Mouse (Mus musculus) inflammation-experienced regulatory T-cells, adult 6 months (primary cell): ENCODE data around the gene N4bp3. TPM values are rescaled to one million over a fixed set of nuclear protein-coding genes. Genes with fewer than 3 reads are reported as not detected.
"Not testable (repeated sequence)": the region's sequence is repeated elsewhere in the genome, so short reads cannot be mapped to it uniquely, and the experiment has no call there.

Experiments used
- ATAC-seq: one replicate; pipeline ENCODE4 v1.8.0; 2017
- polyA plus RNA-seq, 3 experiments: library from polyadenylated mRNA; unstranded; fragments of 100-300 nt; shearing (Covaris generic); gene quantifications; one replicate each; pipeline ENCODE4 v1.2.1; 2017

The N4bp3 gene
- polyA plus RNA-seq, 3 experiments from 2014 or later: 1.3 to 2.4 (median 1.4) TPM

DNA sequence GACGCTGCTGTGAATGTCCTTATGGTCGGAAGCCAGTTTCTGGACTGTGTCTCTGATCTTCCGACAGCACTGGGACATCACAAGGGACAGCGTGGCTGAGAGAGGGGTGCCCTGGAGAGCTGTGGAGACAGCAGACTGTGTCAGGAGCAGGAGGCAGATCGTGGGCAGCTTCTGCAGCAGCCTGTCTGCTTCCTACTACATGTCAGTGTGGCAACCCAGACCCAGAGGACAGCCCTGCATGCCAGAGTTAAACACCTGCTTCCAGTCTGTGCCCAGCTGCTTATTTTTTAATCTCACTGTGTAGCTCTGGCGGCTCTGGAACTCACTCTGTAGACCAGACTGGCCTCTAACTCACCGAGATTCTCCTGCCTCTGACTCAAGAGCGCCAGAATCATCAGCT lies 22.7 kb downstream of the N4bp3 start:
- ATAC-seq: no peak

GRCm38 (mm10) chr11:51627425-51627824 lies 23.2 kb downstream of the N4bp3 start:
- no peak for ATAC-seq

- ATAC-seq: no peak
These were observed 25.3 kb downstream of the N4bp3 start for GRCm38 (mm10) chr11:51625187-51625820.

GRCm38 (mm10) chr11:51622971-51623491 lies 27.6 kb downstream of the N4bp3 start:
- ATAC-seq: no peak

- ATAC-seq: no peak
These were observed 28.9 kb downstream of the N4bp3 start for GRCm38 (mm10) chr11:51621776-51622175.

GRCm38 (mm10) chr11:51620084-51620483 lies 30.6 kb downstream of the N4bp3 start:
- no peak for ATAC-seq

DNA sequence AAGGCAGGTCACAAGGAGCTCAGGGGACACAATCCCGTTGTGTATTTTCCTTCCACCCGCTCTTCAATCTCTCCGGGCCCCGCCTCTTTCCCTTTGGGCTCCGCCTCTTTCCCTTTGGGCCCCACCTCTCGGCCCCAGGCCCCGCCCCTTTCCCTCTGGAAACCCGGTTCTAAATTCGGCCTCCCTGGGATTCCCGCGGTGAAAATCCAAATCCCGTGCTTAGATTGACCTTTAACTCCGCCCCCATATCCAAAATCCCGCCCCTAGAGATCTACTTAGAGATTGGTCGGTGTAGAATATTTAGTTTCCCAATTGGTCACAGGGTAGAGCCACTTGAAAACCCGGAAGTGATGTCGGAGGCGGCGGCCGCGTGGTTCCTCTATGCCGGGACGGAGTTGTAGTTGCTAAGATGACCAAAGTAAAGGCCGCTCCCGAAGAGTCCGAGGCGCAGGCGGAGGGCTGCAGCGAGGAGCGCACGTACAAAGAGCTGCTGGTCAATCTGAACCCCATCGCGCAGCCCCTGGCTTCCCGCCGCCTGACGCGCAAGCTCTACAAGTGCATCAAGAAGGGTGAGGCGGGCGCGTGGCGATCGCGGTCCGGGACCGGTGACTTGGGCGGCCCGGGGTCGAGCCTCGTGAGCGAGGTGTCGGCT lies 31.1 kb downstream of the N4bp3 start, which contains the start of gene Nhp2:
Nhp2 (plus strand) TSS at position 327 of the 652 bp plus-strand sequence.
- ATAC-seq: peak; percentile 88

DNA sequence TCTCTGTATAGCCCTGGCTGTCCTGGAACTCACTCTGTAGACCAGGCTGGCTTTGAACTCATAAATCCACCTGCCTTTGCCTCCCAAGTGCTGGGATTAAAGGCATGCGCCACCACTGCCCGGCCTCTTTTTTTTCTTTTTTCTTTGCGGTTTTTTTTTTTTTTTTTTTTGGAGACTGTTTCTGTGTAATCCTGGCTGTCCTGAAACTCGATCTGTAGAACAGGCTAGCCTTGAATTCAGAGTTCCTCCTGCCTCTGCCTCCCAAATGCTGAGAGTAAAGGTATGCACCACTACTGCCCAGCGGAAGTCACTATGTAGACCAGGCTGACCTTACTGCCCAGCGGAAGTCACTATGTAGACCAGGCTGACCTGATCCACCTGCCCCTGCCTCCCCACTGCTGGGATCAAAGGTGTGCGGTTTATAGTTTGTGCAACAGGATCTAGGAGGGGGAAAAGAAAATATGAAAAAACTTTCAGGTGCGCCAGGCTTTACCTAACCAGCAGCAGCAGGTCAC lies 31.7 kb downstream of the N4bp3 start:
- no peak for ATAC-seq

GRCm38 (mm10) chr11:51617693-51618092 lies 32.9 kb downstream of the N4bp3 start:
- ATAC-seq: peak; percentile 22

GRCm38 (mm10) chr11:51616113-51616512 lies 34.5 kb downstream of the N4bp3 start:
- ATAC-seq: not testable (repeated sequence)

DNA sequence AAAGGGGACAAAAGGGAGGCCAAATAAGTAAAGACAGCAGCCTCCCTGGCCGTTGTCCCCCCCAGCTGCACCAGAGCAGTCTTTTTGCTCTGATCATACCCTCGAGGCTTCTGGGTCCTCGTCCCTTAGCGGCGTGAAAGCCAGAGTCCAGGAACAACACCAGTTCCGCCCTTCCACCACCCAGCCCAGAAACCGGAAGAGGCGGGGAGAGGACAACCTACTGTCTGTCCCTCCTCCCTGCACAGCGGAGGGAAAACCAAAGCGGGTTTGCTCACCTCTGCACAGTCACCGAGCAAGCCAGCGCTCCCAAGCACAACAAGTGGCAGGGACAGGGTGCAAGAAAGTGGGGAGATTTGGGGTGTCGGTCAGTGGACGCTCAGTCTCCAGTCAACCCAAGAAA lies 35.0 kb downstream of the N4bp3 start:
- peak; percentile 69 for ATAC-seq

DNA sequence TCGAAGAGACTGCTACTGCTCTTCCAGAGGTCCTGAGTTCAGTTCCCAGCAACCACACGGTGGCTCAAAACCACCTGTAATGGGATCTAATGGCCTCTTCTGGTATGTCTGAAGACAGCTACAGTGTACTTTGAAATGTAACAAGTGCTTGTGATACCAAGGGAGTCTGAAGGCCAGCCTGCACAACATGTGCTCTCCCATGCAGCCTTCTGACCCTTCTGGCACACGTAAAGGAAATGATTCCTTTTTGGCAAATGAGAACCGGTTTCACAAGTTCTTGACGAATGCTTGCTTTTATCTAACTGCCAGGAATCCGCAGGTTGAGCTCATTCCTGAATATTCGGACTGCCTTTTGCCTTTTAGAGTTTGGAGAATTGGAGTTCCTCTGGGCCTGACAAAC lies 35.5 kb downstream of the N4bp3 start:
- no peak for ATAC-seq

DNA sequence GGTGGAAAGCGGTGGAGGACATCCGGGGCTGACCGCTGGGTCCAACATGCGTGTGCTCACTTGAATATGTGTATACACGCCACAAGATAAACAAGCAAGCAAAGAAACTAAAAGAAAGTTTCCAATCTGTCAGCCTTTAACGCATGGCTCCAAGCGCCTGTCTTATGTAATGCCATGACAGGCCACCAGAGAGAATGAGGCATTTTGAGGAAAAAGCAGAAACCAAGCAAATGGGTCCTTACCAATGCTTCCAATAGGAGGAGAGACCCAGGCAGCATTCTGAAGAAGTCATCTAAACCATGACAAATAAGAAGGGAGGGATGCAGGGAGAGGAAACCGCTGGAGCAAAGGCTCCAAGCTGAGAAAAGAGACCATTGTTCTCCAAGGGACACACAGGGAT lies 36.4 kb downstream of the N4bp3 start:
- no peak for ATAC-seq

DNA sequence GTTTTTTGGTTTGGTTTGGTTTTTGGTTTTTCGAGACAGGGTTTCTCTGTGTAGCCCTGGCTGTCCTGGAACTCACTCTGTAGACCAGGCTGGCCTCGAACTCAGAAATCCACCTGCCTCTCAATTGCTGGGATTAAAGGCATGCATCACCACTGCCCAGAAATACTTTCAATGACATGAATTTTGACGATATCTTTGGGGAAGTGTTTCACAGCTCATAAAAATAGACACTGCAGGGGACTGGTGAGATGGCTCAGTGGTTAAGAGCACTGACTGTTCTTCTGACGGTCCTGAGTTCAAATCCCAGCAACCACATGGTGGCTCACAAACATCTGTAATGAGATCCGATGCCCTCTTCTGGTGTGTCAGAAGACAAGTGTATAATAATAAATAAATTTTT lies 40.7 kb downstream of the N4bp3 start:
- ATAC-seq: not testable (repeated sequence)

DNA sequence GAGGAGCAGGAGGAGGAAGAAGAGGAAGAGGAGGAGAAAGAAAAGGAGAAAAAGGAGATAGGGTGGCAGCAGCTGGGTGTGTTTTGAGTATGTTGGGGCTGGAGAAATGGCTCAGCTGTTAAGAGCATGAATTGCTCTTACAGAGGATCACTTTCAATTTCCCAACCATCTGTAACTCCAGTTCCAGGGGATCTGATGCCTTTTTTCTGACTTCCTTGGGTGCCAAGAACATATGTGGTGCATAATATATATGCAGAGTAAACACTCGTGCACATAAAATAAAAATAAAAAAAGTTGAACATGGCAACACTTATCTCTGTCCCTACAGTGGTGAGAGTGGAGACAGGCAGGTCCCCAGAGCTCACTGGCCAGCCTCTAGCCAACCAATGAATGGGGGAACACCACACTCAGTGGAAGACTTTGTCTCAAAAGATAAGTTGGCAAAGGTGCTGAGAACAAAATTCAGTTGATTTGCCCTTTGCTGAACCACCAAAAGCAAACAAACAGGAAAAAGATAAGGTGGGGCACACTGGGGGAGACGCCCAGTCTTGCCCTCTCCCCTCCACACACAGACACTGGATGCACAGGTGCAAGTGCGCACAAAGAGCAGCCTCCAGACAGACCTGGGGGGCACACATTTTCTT lies 41.3 kb downstream of the N4bp3 start:
- no peak for ATAC-seq

DNA sequence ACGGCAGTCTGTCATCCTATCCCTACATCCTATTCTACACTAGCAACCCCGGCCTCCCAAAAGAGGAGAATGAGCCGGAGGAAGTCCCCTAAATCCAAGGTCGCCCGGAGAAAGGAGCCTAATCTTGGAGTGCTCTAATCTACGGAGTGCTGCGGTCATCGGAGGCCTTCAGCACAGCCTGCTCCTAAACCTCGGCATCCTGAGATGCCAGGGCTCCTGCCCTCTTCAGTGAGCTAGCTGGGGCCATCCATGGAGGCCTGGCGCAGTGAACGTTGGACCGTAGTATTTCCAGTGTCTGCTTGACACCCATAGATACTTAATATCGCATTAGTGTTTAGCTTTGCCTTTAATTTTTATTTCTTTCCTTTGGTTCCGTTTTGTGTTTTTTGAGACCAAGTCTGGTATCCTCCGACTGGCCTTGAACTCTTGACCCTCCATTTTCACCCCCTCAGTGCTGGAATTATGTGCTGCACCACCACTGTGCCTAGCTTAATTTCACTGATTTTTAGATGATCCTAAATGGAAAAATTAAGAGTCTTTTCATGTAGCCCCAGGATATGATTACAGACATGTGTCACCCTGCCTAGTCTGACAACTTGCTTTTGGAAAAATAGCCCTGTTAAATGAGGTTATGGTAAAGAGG lies 43.4 kb downstream of the N4bp3 start:
- ATAC-seq: no peak

DNA sequence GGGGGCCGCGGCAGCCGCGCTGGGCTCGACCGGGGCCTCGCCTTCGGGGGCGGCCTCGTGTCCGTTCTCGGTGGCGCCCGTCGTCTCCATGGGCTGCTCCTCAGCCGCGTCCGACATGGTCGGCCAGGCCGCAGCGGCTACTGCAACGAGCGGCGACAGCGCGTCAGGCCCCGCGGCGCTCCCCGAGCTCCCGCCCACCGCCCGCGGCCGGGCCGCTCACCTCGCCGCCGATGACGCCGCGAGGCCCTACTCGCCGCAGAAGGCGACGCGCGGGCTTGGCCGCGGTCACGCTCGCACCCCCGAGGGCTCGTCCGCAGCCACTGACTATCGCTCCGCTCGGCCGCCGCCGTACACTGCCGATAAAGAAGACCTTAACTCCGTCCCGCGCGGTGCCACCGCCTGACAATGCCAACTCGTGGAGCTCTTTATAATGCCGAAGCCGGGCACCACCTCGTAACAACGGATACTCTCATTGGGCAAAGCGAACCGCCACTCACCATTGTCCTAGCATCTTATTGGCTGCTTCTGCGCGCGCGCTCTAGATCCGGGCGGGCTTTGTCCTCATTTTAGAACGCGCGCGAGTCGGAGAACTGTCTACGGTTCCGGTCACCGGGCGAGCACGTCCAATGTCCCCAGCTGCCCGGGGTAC lies 44.1 kb downstream of the N4bp3 start, which contains the start of gene Hnrnpab:
Hnrnpab (minus strand) TSS at position 401 of the 649 bp plus-strand sequence.
- ATAC-seq: peak; percentile 86

DNA sequence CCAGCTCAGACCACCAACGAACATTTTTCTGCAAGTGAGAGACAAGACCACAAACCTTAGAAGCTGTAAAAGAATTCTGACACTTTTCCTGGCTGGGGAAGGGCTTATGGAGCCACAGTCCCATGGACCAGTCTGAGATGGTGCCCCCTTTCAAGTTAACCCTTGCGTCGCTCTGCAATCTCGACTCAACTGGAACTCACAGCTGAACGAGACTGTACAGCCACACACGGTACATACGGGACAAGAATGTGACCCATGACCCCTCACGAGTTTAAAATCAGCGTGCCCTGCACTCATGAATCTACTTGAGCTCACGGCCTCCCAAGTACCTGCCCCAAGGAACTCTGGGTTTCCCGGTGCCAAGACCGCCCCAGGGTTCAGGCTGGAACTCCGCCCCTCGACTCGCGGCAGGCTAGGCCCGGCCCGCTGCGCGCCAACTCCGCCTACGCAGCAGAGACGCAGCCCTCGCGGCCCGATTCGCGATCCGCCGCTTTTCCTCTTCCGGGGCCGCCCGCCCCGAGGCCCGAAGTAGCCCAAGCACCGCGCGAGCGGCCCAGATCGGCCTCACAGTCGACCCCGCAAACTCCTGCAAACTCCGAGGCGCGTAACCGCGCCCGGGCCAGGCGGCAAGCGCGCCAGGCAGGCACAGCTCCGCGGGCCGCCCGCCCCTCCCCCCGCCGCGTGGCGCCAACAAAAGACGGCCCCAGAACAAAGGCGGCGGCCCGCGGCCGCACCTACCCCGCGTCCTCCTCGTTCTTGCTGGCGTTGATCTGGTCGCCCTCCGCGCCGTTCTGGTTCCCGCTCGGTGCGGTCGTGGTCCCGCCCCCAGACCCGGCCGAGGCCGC lies 44.8 kb downstream of the N4bp3 start:
- ATAC-seq: peak; percentile 67

- no peak for ATAC-seq
These were observed 48.4 kb downstream of the N4bp3 start for GRCm38 (mm10) chr11:51602253-51602652.

DNA sequence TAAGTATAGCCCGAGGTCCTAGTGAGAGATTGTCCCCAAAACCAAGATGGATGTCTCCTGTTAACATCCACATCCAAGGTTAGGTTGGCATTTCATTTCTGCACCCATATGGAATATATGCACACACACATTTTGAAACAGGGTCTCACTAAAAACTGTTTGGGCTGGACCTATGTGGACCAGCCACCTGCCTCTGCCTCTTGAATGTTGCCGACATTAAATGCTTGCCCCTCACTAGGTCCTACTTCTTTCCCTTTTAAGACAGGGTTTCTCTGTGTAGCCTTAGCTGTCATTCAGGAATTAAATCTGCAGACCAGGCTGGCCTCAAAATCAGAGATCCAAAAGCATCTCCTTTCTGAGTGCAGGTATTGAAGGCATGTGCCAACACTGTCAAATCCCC lies 53.1 kb downstream of the N4bp3 start:
- ATAC-seq: no peak

DNA sequence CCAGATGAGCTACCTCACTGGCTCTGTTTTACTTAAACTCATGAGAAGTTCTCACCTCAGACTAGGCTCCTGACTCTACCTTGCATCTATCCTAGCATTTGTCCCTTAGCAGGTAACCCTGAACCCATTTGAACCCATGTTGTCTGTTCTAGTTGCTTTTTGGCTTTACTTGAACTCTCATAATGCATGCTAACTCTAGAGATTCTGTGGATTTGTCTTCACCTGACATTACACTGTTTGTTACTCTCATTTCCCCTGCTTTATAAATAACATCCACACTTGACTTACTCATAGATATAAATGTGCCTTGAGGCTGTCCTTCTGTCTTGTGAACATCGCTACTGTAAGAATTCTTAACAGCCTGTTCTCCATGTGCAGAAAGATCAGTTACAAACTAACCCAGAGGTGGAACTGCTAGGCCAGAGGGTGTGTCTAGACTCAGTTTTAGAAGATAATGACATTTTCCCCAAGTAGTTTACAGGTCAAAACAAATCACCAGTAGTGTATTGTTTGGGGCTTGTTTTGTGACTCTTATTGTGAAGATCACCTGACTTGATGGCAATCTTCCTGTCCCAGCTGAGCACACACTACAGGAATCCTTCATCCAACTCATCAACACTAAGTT lies 55.1 kb downstream of the N4bp3 start:
- ATAC-seq: no peak
